ENCODE assay signal across 10 mouse cellular contexts in the genomic region with DNA sequence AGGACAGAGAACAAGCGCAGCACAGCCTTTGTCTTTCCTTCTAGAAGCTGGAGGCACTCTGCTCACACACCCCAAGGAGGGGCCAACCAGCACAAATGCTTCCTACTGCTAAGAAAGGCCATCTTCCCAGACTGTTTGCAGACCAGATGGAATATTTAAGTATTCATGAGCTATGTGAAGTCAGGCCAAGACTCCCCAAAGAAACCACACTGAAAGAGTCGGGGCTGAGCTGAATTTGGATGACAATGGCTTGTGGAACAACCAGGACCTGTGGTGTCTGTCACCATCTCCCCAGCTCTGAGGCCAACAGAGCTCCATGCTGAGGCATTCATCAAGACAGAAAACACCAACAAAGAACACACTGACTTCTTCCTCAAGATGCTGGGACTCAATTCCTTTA.
A peak's percentile ranks its signal among the peaks of the same experiment; 100 is the strongest.
DNase-seq lines count a peak whose midpoint lies in the region; ATAC-seq lines count a peak whose summit lies in the region.
"Had no signal": no experiment of that assay in that cellular context is flagged by ENCODE, and none has a peak within 500 bp of the region (broad histone marks: within the 10 kb centered on the region; RNA-seq: fewer than 3 reads in every experiment).

No protein-coding gene starts in this region.

- no peaks in the 10 kb centered on the region for H3K27me3 ChIP-seq in hindbrain, embryonic 12.5 days
- no peaks in the 10 kb centered on the region for H3K27me3 ChIP-seq in midbrain, embryonic 16.5 days (ENCODE audit: control insufficient read depth, insufficient read depth, low read depth, low read length)

- ATAC-seq in hindbrain, embryonic 12.5 days (ENCODE audit: low FRiP score) = peak; percentile 82
- ATAC-seq in midbrain, embryonic 16.5 days = peak; percentile 82
- no peak for ATAC-seq in erythroblast, adult 5-6 weeks (replicated peaks; ENCODE audit: low FRiP score, poor library complexity, severe bottlenecking)
- no peak for ATAC-seq in erythroid progenitor cell, adult 5-6 weeks (replicated peaks; ENCODE audit: low FRiP score, poor library complexity, severe bottlenecking)
- ATAC-seq: CD4-positive, CD25-positive, alpha-beta regulatory T cell, adult 4 months had no signal

- H3K4me3 ChIP-seq in hindbrain, embryonic 12.5 days = no peak overlapping the region
- H3K4me3 ChIP-seq in midbrain, embryonic 16.5 days (ENCODE audit: low read depth, low read length) = no peak overlapping the region
- H3K4me3 ChIP-seq: heart, embryonic 10.5 days had no signal

- no peaks in the 10 kb centered on the region for H3K9me3 ChIP-seq in hindbrain, embryonic 12.5 days (replicated peaks)
- H3K9me3 ChIP-seq in midbrain, embryonic 16.5 days (replicated peaks; ENCODE audit: control insufficient read depth, low read length, poor library complexity, severe bottlenecking) = no peaks in the 10 kb centered on the region
- H3K9me3 ChIP-seq: heart, embryonic 10.5 days had no signal

- peak overlapping the region; percentile 52; the same call in 1 of the 2 replicates for H3K27ac ChIP-seq in hindbrain, embryonic 12.5 days
- peak overlapping the region; percentile 18; the same call in 1 of the 2 replicates for H3K27ac ChIP-seq in midbrain, embryonic 16.5 days (ENCODE audit: low read length)
- H3K27ac ChIP-seq: heart, embryonic 10.5 days had no signal

- WGBS in hindbrain, embryonic 12.5 days = 33% methylated on average over 2 of the region's 2 CpGs
- WGBS in midbrain, embryonic 16.5 days = 7% methylated on average over 2 of the region's 2 CpGs

- H3K9ac ChIP-seq in hindbrain, embryonic 12.5 days = no peak overlapping the region
- H3K9ac ChIP-seq in midbrain, embryonic 16.5 days (ENCODE audit: low read depth, low read length) = no peak overlapping the region

- H3K4me1 ChIP-seq in hindbrain, embryonic 12.5 days = peaks cover 6% of the 10 kb centered on the region; the same call in 1 of the 2 replicates
- H3K4me1 ChIP-seq in midbrain, embryonic 16.5 days (ENCODE audit: control insufficient read depth, insufficient read depth, low read length) = no peaks in the 10 kb centered on the region
- H3K4me1 ChIP-seq: heart, embryonic 10.5 days had no signal

- peaks cover 60% of the 10 kb centered on the region for H3K36me3 ChIP-seq in hindbrain, embryonic 12.5 days
- peaks cover 25% of the 10 kb centered on the region for H3K36me3 ChIP-seq in midbrain, embryonic 16.5 days (ENCODE audit: control insufficient read depth, insufficient read depth, low read length)

- H3K4me2 ChIP-seq in hindbrain, embryonic 12.5 days (replicated peaks) = no peak overlapping the region
- no peak overlapping the region for H3K4me2 ChIP-seq in midbrain, embryonic 16.5 days (ENCODE audit: low read length)

- DNase-seq in frontal cortex, postnatal 10 days (ENCODE audit: low spot score in 2 of 2) = peak; percentile 22 to 25
- DNase-seq in frontal cortex, postnatal 25 days (ENCODE audit: low spot score in 2 of 2) = no peak
- peak; percentile 81 for DNase-seq in ZHBTc4 (ENCODE audit: low read depth, low spot score)
- DNase-seq in adrenal gland, postnatal 4 days (ENCODE audit: low spot score in 2 of 2) = no peak

Comparison
In these comparisons a context has a peak if more than half of its experiments do, and no peak if none do; other contexts are left out.
1. DNase-seq: peak in frontal cortex, postnatal 10 days (2 of 2) and ZHBTc4 (single experiment); none in frontal cortex, postnatal 25 days (0 of 2) and adrenal gland, postnatal 4 days (0 of 2).
2. ATAC-seq: peak in hindbrain, embryonic 12.5 days (single experiment) and midbrain, embryonic 16.5 days (single experiment); none in erythroblast, adult 5-6 weeks (single experiment) and erythroid progenitor cell, adult 5-6 weeks (single experiment).